Mouse (Mus musculus) left cerebral cortex, postnatal 25 days (tissue): ENCODE results near the gene Rpp30. TPM values are rescaled to one million over a fixed set of nuclear protein-coding genes. Genes with fewer than 3 reads are reported as not detected.

Source experiments
- DNase-seq, 2 experiments: peaks; one replicate each; pipeline ENCODE4 v3.0.0; 2022; ENCODE audit warnings: low spot score in 2 of 2, mixed read lengths in 1 of 2
- intact Hi-C: fragments of 180-260 bp; cut with DNase I; formaldehyde crosslinking; loops from one replicate; pipeline ENCODE4 v1.15.1; 2025
- total RNA-seq, 2 experiments: library from RNA; stranded (reverse); gene quantifications; 2 replicates each; pipeline ENCODE4 v1.2.3; 2021

The Rpp30 gene
- total RNA-seq, result 10 to 100 TPM; 15.5 to 17.1 TPM

DNA sequence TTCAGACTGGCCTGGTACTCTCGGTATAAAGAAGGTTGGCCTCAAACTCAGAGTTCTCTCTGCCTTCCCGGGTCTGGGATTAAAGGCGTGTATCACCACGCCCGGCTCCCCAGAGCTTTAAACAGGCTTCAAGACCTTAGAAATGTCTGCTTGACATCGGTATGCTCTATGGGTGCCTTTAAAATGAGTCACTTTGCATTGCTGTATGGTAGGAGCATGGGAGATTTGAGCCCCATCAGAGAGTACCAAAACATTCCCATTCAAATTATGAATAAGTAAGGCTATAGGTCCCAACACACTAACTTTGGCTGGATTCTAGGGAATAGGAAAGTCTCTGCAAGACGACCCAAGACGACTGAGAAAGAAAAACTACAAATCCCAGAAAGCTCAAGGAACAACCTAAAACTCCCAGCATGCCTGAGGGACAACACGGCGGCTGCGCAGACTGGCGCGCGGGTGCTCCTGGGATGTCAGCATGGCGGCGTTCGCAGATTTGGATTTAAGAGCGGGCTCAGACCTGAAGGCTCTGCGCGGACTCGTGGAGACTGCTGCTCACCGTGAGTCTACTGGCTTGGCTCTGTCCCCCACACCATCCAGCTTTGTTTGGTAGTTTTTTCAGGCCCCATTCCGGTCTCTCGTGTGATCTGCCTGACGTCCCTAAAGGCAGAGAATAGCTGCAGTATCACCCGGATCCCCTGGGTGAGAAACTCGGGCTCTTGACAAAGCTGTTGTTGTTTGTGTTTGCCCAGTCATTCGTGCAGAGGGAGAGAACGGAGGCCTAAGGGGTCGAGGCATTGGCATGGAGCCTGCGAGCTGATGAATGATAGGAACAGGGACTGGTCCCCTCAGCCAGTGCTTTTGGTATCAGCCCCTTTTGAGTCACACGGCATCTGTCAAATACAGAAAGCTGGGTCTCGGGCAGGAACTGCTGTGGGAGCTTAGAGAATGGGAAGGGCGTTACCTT, at the start of gene Rpp30:
Gene Rpp30, plus strand, starts transcription at position 455 of the 964 bp plus-strand sequence.
- DNase-seq, result peak; percentile 82 to 93
- intact Hi-C loops, result loop anchor here (1.0 to 5.0 kb wide), 2 partner anchors 1090 to 1416 kb away; no protein-coding TSS in a partner anchor

DNA sequence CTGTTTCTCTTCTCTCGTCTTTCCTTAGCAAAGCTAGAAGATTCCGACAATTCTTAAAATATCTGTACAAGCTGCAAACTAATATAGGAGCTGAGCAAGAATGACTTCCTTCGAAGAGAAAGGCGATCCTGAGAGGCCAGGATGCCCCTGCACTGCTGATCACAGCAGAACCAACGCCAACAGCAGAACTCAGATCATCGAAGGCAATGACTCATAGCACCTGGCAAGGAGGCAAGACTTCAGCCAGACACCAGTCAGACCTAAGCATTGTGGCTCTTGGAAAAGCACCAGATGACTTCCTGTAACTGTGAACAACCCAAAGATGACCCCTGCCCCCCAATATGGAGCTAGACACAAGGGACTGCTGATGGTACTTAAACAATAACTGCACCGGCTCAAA, 37.5 kb upstream of the Rpp30 start:
- DNase-seq, result peak in 1 of 2 experiments; percentile 25
- intact Hi-C loops, result no loop called here

DNA sequence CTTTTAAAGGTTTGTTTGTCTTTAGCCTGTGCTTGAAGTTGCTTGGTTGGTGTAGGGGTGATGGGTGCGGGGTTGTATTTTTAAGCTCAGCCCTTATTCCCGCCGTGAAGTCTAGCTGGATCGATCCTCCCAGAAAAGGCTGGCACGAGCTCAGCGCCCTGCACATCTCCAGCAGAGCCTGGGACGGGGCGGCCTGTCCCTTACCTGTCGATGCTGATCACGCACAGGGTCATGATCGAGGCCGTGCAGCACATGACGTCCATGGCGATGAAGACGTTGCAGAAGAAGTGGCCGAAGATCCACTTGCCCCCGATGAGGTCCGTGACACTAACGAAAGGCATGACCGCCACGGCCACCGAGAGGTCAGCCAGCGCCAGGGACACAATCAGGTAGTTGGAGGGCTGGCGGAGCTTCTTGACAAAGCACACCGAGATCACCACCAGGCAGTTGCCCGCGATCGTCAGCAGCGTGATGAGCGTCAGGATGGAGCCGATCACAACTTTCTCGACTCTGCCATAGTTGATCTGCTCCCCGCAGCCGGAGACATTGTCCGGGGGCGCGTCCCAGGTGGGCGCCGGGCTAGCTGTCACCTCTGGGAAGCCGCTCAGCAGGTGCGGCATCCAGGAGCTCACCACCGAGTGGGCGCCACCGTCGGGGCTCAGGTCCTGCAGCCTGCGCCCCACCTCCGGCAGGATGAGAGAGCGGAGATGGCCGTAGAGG, 26.9 kb upstream of the Rpp30 start:
- DNase-seq, result peak in 1 of 2 experiments; percentile 12
- intact Hi-C loops, result loop anchor here (10.0 kb wide), 1 partner anchor 562 kb away; no protein-coding TSS in a partner anchor

DNA sequence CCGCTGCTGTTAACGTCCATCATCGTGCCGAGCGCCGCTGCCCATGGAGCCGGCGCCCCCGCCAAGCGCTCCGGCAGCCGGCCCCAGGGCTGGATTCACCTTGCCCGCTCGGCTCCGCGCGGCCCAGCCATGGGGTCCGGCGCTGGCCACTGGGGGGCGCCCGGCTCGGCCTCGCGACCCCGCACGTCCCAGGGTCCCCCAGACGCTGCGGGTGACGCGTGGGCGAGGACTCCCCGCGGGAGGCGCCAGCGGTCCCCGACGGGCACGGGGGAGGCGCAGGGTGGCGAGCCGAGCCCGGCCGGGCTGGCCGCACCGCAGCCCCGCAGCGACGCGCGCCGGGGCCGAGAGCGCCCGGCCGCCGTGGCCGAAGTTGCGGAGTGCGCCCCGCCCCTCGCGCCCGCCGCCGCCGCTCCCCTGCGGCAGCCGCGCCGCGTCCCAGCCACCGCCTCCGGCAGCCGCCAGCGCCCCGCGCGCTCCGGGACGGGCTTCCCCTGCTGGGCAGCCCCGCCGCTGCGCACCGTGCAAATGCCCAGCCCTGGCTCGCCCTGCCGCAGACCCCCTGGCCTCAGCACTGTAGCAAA, 26.2 kb upstream of the Rpp30 start, which contains the start of gene Htr7:
Gene Htr7, minus strand, starts transcription at position 277 of the 581 bp plus-strand sequence.
- DNase-seq, result peak; percentile 21 to 49
- intact Hi-C loops, result loop anchor here (10.0 kb wide), 1 partner anchor 563 kb away; no protein-coding TSS in a partner anchor

GRCm38 (mm10) chr19:36062801-36063529, 20.6 kb upstream of the Rpp30 start:
- intact Hi-C loops, result loop anchor here (5.0 kb wide), 2 partner anchors 936 to 1396 kb away; no protein-coding TSS in a partner anchor

DNA sequence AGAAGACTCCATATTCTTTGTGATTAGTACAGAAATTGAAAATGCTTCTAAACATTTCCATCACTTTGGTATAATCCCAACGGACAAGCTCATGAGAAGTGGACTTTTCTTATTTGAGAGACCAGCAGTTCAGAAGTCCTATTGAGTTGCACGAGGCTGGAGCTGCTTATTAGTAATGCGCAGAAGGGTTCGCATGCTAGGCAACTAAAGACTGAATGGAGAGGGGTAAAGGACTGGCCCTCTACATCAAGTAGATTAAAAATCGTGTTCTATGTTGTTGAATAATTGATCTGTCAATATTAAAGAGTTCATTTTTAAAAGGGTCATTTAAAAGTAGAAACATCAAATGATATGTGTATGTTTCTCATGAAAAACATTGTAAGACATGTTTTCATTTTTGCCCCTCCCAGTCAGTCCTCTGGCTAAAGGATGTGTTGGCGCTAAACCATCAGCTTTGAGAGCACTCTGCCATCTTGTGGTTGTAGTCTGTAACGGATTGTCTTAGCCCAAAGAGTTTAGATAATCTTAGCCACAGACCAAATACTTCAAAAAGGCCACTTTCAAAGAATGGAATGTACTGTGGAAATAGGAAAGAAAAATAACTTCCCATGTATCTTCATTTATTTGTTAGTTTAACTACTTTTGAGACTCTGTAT, 782 bp upstream of the Rpp30 start:
- intact Hi-C loops, result loop anchor here (1.0 to 5.0 kb wide), 2 partner anchors 1089 to 1415 kb away; no protein-coding TSS in a partner anchor
- peak; percentile 44 to 61 for DNase-seq

More at GRCm38 (mm10) chr19:36062801-36063529, 20.6 kb upstream of the Rpp30 start:
- no peak for DNase-seq

DNA sequence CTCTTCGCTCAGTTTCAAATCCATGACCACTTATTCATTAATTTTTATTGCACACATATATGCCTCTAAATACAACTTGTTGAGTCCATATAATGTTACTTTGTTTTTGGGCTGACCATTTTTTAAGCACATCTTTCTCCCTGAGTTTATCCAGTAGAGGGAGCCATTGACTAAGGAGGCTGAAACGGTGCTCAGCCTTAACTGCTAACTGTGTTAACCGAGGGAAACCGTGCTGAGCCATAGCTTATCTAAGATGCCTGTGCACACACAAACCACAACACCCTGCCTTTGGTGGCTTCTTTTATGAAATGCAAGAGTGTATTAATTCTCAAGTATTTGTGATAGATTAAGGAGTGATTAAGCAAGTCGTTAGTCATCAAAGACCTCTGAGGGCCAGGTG, 7.3 kb downstream of the Rpp30 start:
- DNase-seq, result peak in 1 of 2 experiments; percentile 45
- intact Hi-C loops, result loop anchor here (5.0 kb wide), 1 partner anchor 352 kb away; no protein-coding TSS in a partner anchor

- no peak for DNase-seq
- intact Hi-C loops, result no loop called here
These were observed 13.7 kb downstream of the Rpp30 start for GRCm38 (mm10) chr19:36097194-36097593.

- intact Hi-C loops, result no loop called here
- no peak for DNase-seq
These were observed 14.7 kb downstream of the Rpp30 start for GRCm38 (mm10) chr19:36098265-36098664.

DNA sequence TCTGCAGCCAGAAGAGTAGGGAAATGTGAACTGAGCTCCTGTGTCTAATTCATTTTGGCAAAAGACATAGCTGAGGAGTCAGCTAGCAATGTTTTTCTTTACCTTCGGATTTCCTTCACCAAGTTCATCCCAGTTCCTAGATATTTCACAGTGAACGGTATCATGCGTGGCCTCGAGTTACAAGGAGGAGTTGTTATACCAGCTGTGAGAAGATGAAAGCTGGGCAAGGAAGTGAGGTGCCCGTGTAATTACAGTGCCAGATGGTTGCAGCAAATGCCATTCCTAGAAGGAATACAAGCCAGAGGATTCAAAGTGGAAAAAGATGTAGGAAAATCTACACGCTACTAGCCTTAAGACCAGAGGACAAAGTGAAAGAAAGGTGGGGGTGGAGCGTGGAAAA, 15.4 kb downstream of the Rpp30 start:
- intact Hi-C loops, result no loop called here
- peak in 1 of 2 experiments; percentile 36 for DNase-seq

- intact Hi-C loops, result no loop called here
- DNase-seq, result no peak
These were observed 20.4 kb downstream of the Rpp30 start for GRCm38 (mm10) chr19:36103909-36104308.

- intact Hi-C loops, result no loop called here
- no peak for DNase-seq
These were observed 25.9 kb downstream of the Rpp30 start for GRCm38 (mm10) chr19:36109318-36109944.

GRCm38 (mm10) chr19:36110465-36110864, 26.9 kb downstream of the Rpp30 start:
- intact Hi-C loops, result loop anchor here (1.0 kb wide), 1 partner anchor 330 kb away; no protein-coding TSS in a partner anchor
- DNase-seq, result no peak

GRCm38 (mm10) chr19:36111054-36111895, 27.8 kb downstream of the Rpp30 start:
- intact Hi-C loops, result no loop called here
- DNase-seq, result peak in 1 of 2 experiments; percentile 41

DNA sequence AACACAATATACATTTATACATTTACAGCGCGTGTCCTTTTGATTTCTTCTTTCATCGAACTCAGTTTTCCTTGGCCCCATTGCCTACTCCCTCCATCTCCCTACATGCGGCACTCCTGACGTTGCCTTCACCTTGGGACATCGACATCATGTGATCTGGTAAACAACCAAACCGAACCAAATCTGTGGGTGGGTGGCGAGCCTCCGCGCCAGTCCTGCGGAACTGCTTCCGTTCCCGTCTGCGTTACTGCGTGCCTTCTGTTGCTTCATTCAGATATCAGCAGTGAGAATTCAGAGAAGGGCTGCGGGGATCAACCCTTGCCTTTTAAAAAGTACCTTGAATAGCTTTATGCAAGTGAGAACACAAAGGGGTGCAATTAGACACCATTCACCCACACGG, 28.5 kb downstream of the Rpp30 start:
- intact Hi-C loops, result no loop called here
- DNase-seq, result peak; percentile 48 to 49

GRCm38 (mm10) chr19:36116185-36116584, 32.7 kb downstream of the Rpp30 start:
- intact Hi-C loops, result no loop called here

DNA sequence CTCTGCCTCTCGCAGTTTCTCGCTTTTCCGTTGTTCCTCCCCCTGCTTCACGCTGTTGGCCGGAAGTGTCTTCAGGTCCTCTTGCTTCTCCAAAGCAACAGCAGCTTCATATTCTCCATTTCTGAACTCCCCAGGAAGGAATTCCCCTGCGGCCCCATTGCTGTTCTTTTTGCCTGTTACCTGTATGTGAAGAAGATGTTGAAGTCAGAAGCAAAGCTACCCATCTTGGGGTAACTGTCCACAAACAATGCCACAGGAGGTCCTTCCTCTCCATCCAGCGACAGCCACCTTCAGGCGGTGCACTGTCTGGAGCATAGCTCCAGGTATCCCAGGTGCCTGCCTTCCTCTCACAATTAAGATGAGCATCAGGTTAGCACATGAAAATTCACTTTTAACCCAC, 35.7 kb downstream of the Rpp30 start:
- intact Hi-C loops, result no loop called here
- DNase-seq, result no peak

More at GRCm38 (mm10) chr19:36116185-36116584, 32.7 kb downstream of the Rpp30 start:
- no peak for DNase-seq
